Mouse (Mus musculus) limb, embryonic 12.5 days (tissue): Measurements from ENCODE around the gene Tmem217. TPM values are rescaled to one million over a fixed set of nuclear protein-coding genes. Genes with fewer than 3 reads are reported as not detected.

ENCODE experiments used
- ATAC-seq: fragments of 200-750 bp; cut with Nextera tagmentation; 2 replicates; pipeline ENCODE4 v1.8.0; 2017; ENCODE audit warnings: low read depth, moderate TSS enrichment; ENCODE audit not compliant: insufficient number of reproducible peaks, insufficient read depth, low FRiP score, low TSS enrichment
- H3K27ac ChIP-seq: fragments of 300-500 bp; sonication (generic); 2 replicates; pipeline ENCODE4 v1.5.1; 2016; ENCODE audit warnings: mild to moderate bottlenecking, moderate library complexity
- H3K27me3 ChIP-seq: fragments of 300-500 bp; sonication (generic); 2 replicates; pipeline ENCODE4 v1.6.1; 2016; ENCODE audit warnings: mild to moderate bottlenecking, moderate library complexity
- H3K36me3 ChIP-seq: fragments of 300-500 bp; sonication (generic); 2 replicates; pipeline ENCODE4 v1.6.1; 2016; ENCODE audit warnings: mild to moderate bottlenecking, moderate library complexity
- H3K4me1 ChIP-seq: fragments of 300-500 bp; sonication (generic); replicated peaks from 2 replicates; pipeline ENCODE4 v1.6.1; 2016
- H3K4me2 ChIP-seq: fragments of 300-500 bp; sonication (generic); 2 replicates; pipeline ENCODE4 v1.6.1; 2016; ENCODE audit warnings: mild to moderate bottlenecking, moderate library complexity
- H3K4me3 ChIP-seq: fragments of 300-500 bp; sonication (generic); replicated peaks from 2 replicates; pipeline ENCODE4 v1.5.1; 2016; ENCODE audit warnings: mild to moderate bottlenecking
- H3K9ac ChIP-seq: fragments of 300-500 bp; sonication (generic); replicated peaks from 2 replicates; pipeline ENCODE4 v1.6.1; 2016; ENCODE audit warnings: mild to moderate bottlenecking, moderate library complexity
- H3K9me3 ChIP-seq: fragments of 300-500 bp; sonication (generic); 2 replicates; pipeline ENCODE4 v1.6.1; 2016; ENCODE audit warnings: mild to moderate bottlenecking, moderate library complexity
- WGBS: fragments of 180-500 bp; shearing (Covaris S2); methylation state at CpG from one replicate; pipeline ENCODE4 v1.1.7; 2016; 5-methylcytosine and 5-hydroxymethylcytosine counted together
- polyA plus RNA-seq: library from polyadenylated mRNA; unstranded; fragments of >200 nt; fragmentation: Nextera tagmentation; extraction: Ambion mirVana; gene quantifications from 2 replicates; pipeline ENCODE4 v1.2.1, GENCODE M21; 2016

Tmem217 gene
- polyA plus RNA-seq, 1 experiment from 2014 or later: 2.4 TPM

GRCm38 (mm10) chr17:29548994-29549393 lies 3.2 kb downstream of the Tmem217 start:
- no peaks in the 10 kb centered on the region for H3K36me3 ChIP-seq
- H3K27me3 ChIP-seq: no peaks in the 10 kb centered on the region
- H3K9me3 ChIP-seq: no peaks in the 10 kb centered on the region
- 54% methylated on average over 8 of the region's 8 CpGs for WGBS
- peak; percentile 49; the same call in 1 of the 2 replicates for ATAC-seq
- H3K4me2 ChIP-seq: peak overlapping the region; percentile 96
- H3K9ac ChIP-seq: no peak overlapping the region
- no peak overlapping the region for H3K4me3 ChIP-seq
- no peak overlapping the region for H3K27ac ChIP-seq
- peaks cover 17% of the 10 kb centered on the region for H3K4me1 ChIP-seq

GRCm38 (mm10) chr17:29548494-29548893 lies 3.7 kb downstream of the Tmem217 start:
- Histone ChIP-seq H3K9me3 (no peaks in the 10 kb centered on the region), H3K9ac (no peak overlapping the region), H3K4me2 (no peak overlapping the region), H3K27me3 (no peaks in the 10 kb centered on the region), H3K27ac (no peak overlapping the region), H3K4me1 (peaks cover 17% of the 10 kb centered on the region), H3K4me3 (no peak overlapping the region), H3K36me3 (no peaks in the 10 kb centered on the region)
- WGBS: 79% methylated on average over 3 of the region's 3 CpGs
- no peak for ATAC-seq

- no peaks in the 10 kb centered on the region for H3K36me3 ChIP-seq
- peaks cover 6% of the 10 kb centered on the region for H3K4me1 ChIP-seq
- H3K9ac ChIP-seq: no peak overlapping the region
- no peak overlapping the region for H3K27ac ChIP-seq
- ATAC-seq: no peak
- H3K4me3 ChIP-seq: no peak overlapping the region
- no peak overlapping the region for H3K4me2 ChIP-seq
- H3K9me3 ChIP-seq: no peaks in the 10 kb centered on the region
- 95% methylated on average over 5 of the region's 5 CpGs for WGBS
- no peaks in the 10 kb centered on the region for H3K27me3 ChIP-seq
Measured at GRCm38 (mm10) chr17:29545241-29545640, 6.9 kb downstream of the Tmem217 start.

GRCm38 (mm10) chr17:29544064-29544463 lies 8.1 kb downstream of the Tmem217 start:
- Histone ChIP-seq H3K4me2 (no peak overlapping the region), H3K9me3 (no peaks in the 10 kb centered on the region), H3K36me3 (no peaks in the 10 kb centered on the region), H3K27me3 (no peaks in the 10 kb centered on the region), H3K27ac (no peak overlapping the region), H3K9ac (no peak overlapping the region), H3K4me1 (peaks cover under 1% of the 10 kb centered on the region; the same call in 1 of the 2 replicates), H3K4me3 (no peak overlapping the region)
- no peak for ATAC-seq
- 80% methylated on average over 2 of the region's 2 CpGs for WGBS

GRCm38 (mm10) chr17:29542831-29543690 lies 9.1 kb downstream of the Tmem217 start:
- no peak for ATAC-seq
- H3K4me2 ChIP-seq: no peak overlapping the region
- H3K36me3 ChIP-seq: no peaks in the 10 kb centered on the region
- H3K27ac ChIP-seq: no peak overlapping the region
- no peak overlapping the region for H3K9ac ChIP-seq
- H3K27me3 ChIP-seq: no peaks in the 10 kb centered on the region
- no peaks in the 10 kb centered on the region for H3K9me3 ChIP-seq
- WGBS: 86% methylated on average over 19 of the region's 19 CpGs
- H3K4me3 ChIP-seq: no peak overlapping the region
- H3K4me1 ChIP-seq: no peaks in the 10 kb centered on the region

GRCm38 (mm10) chr17:29541419-29541818 lies 10.8 kb downstream of the Tmem217 start:
- Histone ChIP-seq H3K4me1 (no peaks in the 10 kb centered on the region), H3K9me3 (no peaks in the 10 kb centered on the region), H3K27me3 (no peaks in the 10 kb centered on the region), H3K4me3 (no peak overlapping the region), H3K4me2 (no peak overlapping the region), H3K27ac (no peak overlapping the region), H3K36me3 (no peaks in the 10 kb centered on the region), H3K9ac (no peak overlapping the region)
- 81% methylated on average over 14 of the region's 14 CpGs for WGBS
- no peak for ATAC-seq

- H3K27ac ChIP-seq: no peak overlapping the region
- H3K4me1 ChIP-seq: no peaks in the 10 kb centered on the region
- no peak overlapping the region for H3K9ac ChIP-seq
- ATAC-seq: no peak
- no peaks in the 10 kb centered on the region for H3K36me3 ChIP-seq
- H3K9me3 ChIP-seq: no peaks in the 10 kb centered on the region
- no peak overlapping the region for H3K4me2 ChIP-seq
- WGBS: 79% methylated on average over 8 of the region's 8 CpGs
- no peaks in the 10 kb centered on the region for H3K27me3 ChIP-seq
- H3K4me3 ChIP-seq: no peak overlapping the region
Measured at GRCm38 (mm10) chr17:29540426-29540825, 11.8 kb downstream of the Tmem217 start.

- ATAC-seq: no peak
- Histone ChIP-seq H3K9ac (no peak overlapping the region), H3K4me2 (no peak overlapping the region), H3K36me3 (no peaks in the 10 kb centered on the region), H3K27me3 (no peaks in the 10 kb centered on the region), H3K4me1 (no peaks in the 10 kb centered on the region; the same call in 1 of the 2 replicates), H3K4me3 (no peak overlapping the region), H3K9me3 (no peaks in the 10 kb centered on the region), H3K27ac (no peak overlapping the region)
- WGBS: 90% methylated on average over 11 of the region's 11 CpGs
Measured at GRCm38 (mm10) chr17:29533866-29534265, 18.3 kb downstream of the Tmem217 start.

GRCm38 (mm10) chr17:29531757-29532384 lies 20.3 kb downstream of the Tmem217 start:
- Histone ChIP-seq H3K36me3 (no peaks in the 10 kb centered on the region), H3K27ac (no peak overlapping the region), H3K4me1 (no peaks in the 10 kb centered on the region; the same call in 1 of the 2 replicates), H3K4me3 (no peak overlapping the region), H3K9ac (no peak overlapping the region), H3K27me3 (no peaks in the 10 kb centered on the region), H3K4me2 (no peak overlapping the region), H3K9me3 (no peaks in the 10 kb centered on the region)
- ATAC-seq: no peak
- 82% methylated on average over 10 of the region's 10 CpGs for WGBS

- Histone ChIP-seq H3K9me3 (no peaks in the 10 kb centered on the region), H3K4me3 (no peak overlapping the region), H3K9ac (no peak overlapping the region), H3K27me3 (no peaks in the 10 kb centered on the region), H3K4me2 (no peak overlapping the region), H3K36me3 (no peaks in the 10 kb centered on the region), H3K27ac (no peak overlapping the region), H3K4me1 (no peaks in the 10 kb centered on the region; the same call in 1 of the 2 replicates)
- WGBS: 74% methylated on average over 9 of the region's 9 CpGs
- no peak for ATAC-seq
Measured at GRCm38 (mm10) chr17:29531278-29531677, 20.9 kb downstream of the Tmem217 start.

GRCm38 (mm10) chr17:29530508-29530907 lies 21.7 kb downstream of the Tmem217 start:
- WGBS: 75% methylated on average over 6 of the region's 6 CpGs

More at GRCm38 (mm10) chr17:29530508-29530907, 21.7 kb downstream of the Tmem217 start:
- ATAC-seq: no peak
- no peak overlapping the region for H3K4me2 ChIP-seq
- H3K4me3 ChIP-seq: no peak overlapping the region
- H3K27ac ChIP-seq: no peak overlapping the region
- no peaks in the 10 kb centered on the region for H3K27me3 ChIP-seq
- H3K4me1 ChIP-seq: no peaks in the 10 kb centered on the region; the same call in 1 of the 2 replicates
- 0 out of 2 replicates have a peak, but pooled peaks cover 6% of the 10 kb centered on the region for H3K9me3 ChIP-seq
- H3K36me3 ChIP-seq: no peaks in the 10 kb centered on the region
- no peak overlapping the region for H3K9ac ChIP-seq
